Mouse (Mus musculus) spleen, adult 2 months (tissue): ENCODE results near the gene Abcf2. TPM values are rescaled to one million over a fixed set of nuclear protein-coding genes. Genes with fewer than 3 reads are reported as not detected.
A peak's percentile ranks its signal among the peaks of the same experiment; 100 is the strongest.

ENCODE experiments used
- DNase-seq, 2 experiments: peaks; one replicate each; pipeline versions ENCODE4 v3.0.0 to v3.0.0-alpha.2; 2012 to 2021; ENCODE audit warnings: low spot score in 2 of 2, low read depth in 1 of 2
- H3K27ac ChIP-seq: fragments of 200-500 bp; 2 replicates; pipeline ENCODE4 v1.5.1; 2012; ENCODE audit warnings: low read length, inconsistent platforms; ENCODE audit not compliant: insufficient read depth
- H3K27me3 ChIP-seq: fragments of 200-500 bp; 2 replicates; pipeline ENCODE4 v1.6.1; 2012; ENCODE audit warnings: mild to moderate bottlenecking, moderate library complexity, low read length, inconsistent platforms; ENCODE audit not compliant: control insufficient read depth, insufficient read depth
- H3K36me3 ChIP-seq: fragments of 200-500 bp; 2 replicates; pipeline ENCODE4 v1.6.1; 2012; ENCODE audit warnings: mild to moderate bottlenecking, low read length, inconsistent platforms; ENCODE audit not compliant: control insufficient read depth, insufficient read depth
- H3K4me1 ChIP-seq: fragments of 200-500 bp; 2 replicates; pipeline ENCODE4 v1.6.1; 2011; ENCODE audit warnings: inconsistent platforms; ENCODE audit not compliant: control insufficient read depth, insufficient read depth, insufficient read length
- H3K4me3 ChIP-seq: fragments of 200-500 bp; 2 replicates; pipeline ENCODE4 v1.5.1; 2011; ENCODE audit warnings: mild to moderate bottlenecking, inconsistent platforms; ENCODE audit not compliant: insufficient read depth, insufficient read length; ENCODE audit errors: extremely low read depth
- CTCF ChIP-seq: fragments of 200-500 bp; IDR thresholded peaks from 2 replicates; pipeline ENCODE4 v1.5.1; 2011; ENCODE audit warnings: mild to moderate bottlenecking, inconsistent platforms; ENCODE audit not compliant: insufficient read depth, insufficient read length, insufficient replicate concordance; ENCODE audit errors: extremely low read depth
- POLR2A ChIP-seq: fragments of 200-500 bp; IDR thresholded peaks from 2 replicates; pipeline ENCODE4 v1.6.1; 2011; ENCODE audit warnings: low read depth, low read length, inconsistent platforms
- WGBS: fragments of 180-500 bp; shearing (Covaris S2); methylation state at CpG from one replicate; pipeline ENCODE4 v1.1.7; 2018; 5-methylcytosine and 5-hydroxymethylcytosine counted together
- polyA plus RNA-seq: library from polyadenylated mRNA; depleted of rRNA; stranded (reverse); fragments of >200 nt; gene quantifications from 2 replicates; pipeline ENCODE4 v1.2.3, GENCODE M21; 2012

Gene Abcf2
- polyA plus RNA-seq, 1 experiment, result 30.6 TPM

DNA sequence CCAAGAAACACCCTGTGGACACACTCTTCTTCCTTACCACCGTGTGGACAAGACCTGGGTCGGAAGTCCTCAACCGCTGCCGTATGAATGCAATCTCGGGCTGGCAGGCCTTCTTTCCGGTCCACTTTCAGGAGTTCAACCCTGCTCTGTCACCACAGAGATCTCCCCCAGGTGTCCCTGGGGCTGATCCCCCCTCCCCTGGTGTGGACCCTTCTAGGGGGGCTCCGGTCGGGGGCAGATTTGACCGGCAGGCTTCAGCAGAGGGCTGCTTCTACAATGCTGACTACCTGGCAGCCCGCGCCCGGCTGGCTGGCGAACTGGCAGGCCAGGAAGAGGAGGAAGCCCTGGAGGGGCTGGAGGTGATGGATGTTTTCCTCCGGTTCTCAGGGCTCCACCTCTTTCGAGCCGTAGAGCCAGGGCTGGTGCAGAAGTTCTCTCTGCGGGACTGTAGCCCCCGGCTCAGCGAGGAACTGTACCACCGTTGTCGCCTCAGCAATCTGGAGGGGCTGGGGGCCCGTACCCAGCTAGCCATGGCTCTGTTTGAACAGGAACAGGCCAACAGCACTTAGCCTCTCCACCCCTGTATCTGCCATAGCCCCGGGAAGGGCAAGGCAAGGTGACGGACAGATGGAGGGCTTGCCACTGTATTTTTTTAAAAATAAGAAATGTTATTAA is 14.7 kb upstream of the Abcf2 start:
- Histone ChIP-seq H3K27ac (no peak overlapping the region), H3K4me1 (peaks cover 13% of the 10 kb centered on the region; the same call in 1 of the 2 replicates), H3K36me3 (peaks cover 11% of the 10 kb centered on the region), H3K4me3 (no peak overlapping the region; the same call in 1 of the 2 replicates), H3K27me3 (no peaks in the 10 kb centered on the region)
- 38% methylated on average over 24 of the region's 24 CpGs for WGBS
- TF ChIP-seq POLR2A (no peak), CTCF (no peak)
- no peak for DNase-seq

DNA sequence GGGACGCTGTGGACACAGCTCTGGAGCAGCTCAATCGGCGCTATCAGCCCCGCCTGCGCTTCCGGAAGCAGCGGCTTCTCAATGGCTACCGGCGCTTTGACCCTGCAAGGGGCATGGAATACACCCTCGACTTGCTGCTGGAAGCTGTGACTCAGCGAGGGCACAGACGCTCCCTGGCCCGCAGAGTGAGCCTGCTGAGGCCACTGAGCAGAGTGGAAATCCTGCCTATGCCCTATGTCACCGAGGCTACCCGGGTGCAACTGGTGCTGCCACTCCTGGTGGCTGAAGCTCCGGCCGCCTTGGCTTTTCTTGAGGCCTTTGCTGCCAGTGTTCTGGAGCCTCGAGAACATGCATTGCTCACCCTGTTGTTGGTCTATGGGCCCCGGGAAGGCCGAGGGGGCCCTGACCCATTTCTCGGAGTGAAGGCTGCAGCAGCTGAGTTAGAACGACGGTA is 14.0 kb upstream of the Abcf2 start:
- DNase-seq, result no peak
- no peaks in the 10 kb centered on the region for H3K27me3 ChIP-seq
- H3K27ac ChIP-seq, result no peak overlapping the region
- no peak for TF ChIP-seq CTCF
- peaks cover 7% of the 10 kb centered on the region; the same call in 1 of the 2 replicates for H3K4me1 ChIP-seq
- H3K4me3 ChIP-seq, result no peak overlapping the region; the same call in 1 of the 2 replicates
- WGBS, result 41% methylated on average over 23 of the region's 23 CpGs
- peaks cover 11% of the 10 kb centered on the region for H3K36me3 ChIP-seq

DNA sequence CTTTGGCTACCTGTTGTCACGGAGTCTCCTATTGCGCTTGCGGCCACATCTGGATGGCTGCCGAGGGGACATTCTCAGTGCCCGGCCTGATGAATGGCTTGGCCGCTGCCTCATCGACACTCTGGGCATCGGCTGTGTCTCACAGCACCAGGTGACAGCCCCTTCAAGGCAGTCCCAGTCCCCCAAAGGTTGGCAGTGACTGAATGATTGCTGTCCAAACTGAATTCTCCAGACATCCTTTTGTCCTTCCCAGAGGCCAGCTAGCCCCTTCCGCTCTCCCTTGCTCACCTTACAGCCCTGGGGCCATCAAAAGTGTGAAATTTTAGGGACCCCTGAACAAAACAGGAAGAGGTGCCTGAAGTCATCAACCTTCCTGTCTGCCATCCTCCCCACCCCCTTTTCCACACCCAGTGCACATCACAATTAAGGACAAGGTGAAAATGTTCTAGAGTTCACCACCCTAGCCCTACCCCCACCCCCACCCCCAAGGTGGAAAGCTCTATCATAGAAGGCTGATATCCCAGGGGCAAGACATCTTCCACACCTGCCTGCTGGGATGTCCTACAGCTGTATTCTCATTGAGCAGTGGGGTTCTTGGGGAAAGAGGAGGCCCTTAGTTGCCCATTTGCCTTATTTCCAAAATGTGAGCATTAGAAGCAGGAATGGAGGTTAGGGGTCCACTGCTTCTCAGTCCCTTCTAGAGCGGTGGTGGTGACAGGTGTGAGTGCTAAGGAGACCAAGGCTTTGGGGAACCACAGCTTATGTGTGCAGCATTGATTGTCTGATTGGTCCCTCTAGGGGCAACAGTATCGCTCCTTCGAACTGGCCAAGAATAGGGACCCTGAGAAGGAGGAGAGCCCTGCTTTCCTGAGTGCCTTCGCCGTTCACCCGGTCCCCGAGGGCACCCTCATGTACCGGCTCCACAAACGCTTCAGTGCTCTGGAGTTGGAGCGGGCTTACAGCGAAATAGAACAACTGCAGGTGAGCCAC is 12.5 kb upstream of the Abcf2 start:
- Histone ChIP-seq H3K4me1 (peaks cover 7% of the 10 kb centered on the region; the same call in 1 of the 2 replicates), H3K36me3 (peaks cover 11% of the 10 kb centered on the region)
- WGBS, result 96% methylated on average over 20 of the region's 20 CpGs

DNA sequence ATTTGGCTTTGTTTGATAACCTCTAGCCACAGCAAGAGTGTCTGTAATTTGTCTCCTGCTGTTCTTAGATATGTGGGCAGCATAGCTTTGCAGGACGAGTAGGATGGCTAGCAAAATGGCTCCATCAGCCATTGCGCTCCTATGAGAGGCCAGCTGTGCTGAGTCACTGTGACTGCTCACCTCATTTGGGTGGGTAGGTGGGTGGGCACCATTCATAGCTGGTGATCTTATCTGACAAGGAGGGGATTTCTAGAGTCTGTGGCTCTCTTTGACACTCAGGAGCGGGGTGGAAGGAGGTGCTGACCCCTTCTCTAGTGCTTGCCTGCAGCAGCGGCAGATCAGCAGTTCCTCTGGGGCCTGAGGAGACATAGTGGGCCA is 9.9 kb upstream of the Abcf2 start:
- Histone ChIP-seq H3K27me3 (no peaks in the 10 kb centered on the region), H3K4me1 (peaks cover 7% of the 10 kb centered on the region; the same call in 1 of the 2 replicates), H3K27ac (no peak overlapping the region), H3K4me3 (peak overlapping the region; percentile 90), H3K36me3 (peaks cover 11% of the 10 kb centered on the region)
- DNase-seq, result no peak
- TF ChIP-seq CTCF (no peak), POLR2A (no peak)
- WGBS, result 6% methylated on average over 4 of the region's 4 CpGs

More for the DNA sequence above, 12.5 kb upstream of the Abcf2 start:
- H3K27ac ChIP-seq, result no peak overlapping the region
- H3K27me3 ChIP-seq, result no peaks in the 10 kb centered on the region
- no peak overlapping the region for H3K4me3 ChIP-seq
- no peak for TF ChIP-seq CTCF
- no peak for TF ChIP-seq POLR2A
- DNase-seq, result no peak

DNA sequence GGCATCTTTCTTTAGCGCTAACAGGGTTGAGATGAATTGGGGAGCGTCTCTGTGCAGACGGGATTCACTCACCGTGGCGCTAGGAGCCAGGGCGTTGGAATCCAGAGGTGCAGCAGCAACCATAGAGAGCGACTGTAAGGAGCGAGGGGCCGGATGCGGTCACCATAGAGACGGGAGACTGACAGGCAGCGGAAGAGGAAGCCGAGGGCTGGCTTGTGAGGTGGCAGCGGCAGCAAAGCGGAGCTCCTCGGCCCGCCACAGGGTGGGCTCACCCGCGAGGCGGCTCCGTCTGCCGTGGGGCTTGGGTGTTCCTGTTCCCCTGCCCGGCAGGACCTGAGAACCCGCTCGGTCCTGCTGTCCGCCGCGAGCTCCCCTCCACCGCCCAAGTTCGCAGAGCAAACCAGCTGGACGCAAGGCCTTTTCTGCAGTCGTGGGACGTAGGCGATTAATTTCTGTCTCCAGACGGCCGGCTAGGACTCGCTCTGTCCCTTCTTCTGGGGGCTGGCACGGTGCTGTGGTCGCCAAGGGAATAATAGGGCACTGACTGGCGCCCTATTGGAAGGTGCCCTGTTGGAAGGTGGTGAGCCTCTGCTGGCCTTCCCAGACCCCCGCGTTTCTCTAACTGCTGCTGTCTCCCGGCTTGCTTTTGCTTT is 9.4 kb upstream of the Abcf2 start, which contains the start of gene Chpf2:
Chpf2 (plus strand) TSS at position 195 of the 653 bp plus-strand sequence.
- Histone ChIP-seq H3K27me3 (no peaks in the 10 kb centered on the region), H3K4me1 (peaks cover 7% of the 10 kb centered on the region; the same call in 1 of the 2 replicates), H3K4me3 (peak within 1 kb of the TSS; percentile 90), H3K27ac (peak within 1 kb of the TSS; percentile 47; the same call in 1 of the 2 replicates), H3K36me3 (peaks cover 11% of the 10 kb centered on the region)
- no peak for TF ChIP-seq CTCF
- TF ChIP-seq POLR2A, result peak; percentile 62
- WGBS, result under 1% methylated on average over 43 of the region's 43 CpGs
- peak; percentile 63 to 81 for DNase-seq

DNA sequence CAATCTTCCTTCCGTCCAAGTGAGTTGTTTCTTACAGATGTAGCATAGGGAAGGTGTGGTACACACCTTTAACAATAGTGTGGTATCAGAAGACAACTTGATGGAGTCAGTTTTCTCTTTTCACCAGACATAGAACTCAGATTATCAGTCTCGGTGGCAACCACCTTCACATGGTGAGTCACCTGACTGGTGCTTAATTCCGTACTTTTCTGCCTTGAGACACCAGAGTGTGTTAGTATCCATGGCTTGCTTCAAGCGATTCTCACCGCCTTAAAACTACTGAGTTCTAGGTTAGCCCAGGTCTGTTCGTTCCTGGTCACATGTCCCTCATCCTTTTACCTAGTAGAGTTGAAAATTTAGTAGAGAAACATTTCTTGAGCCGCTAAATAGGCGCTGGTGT is 8.8 kb upstream of the Abcf2 start:
- peaks cover 7% of the 10 kb centered on the region; the same call in 1 of the 2 replicates for H3K4me1 ChIP-seq
- TF ChIP-seq POLR2A (no peak), CTCF (no peak)
- H3K4me3 ChIP-seq, result peak overlapping the region; percentile 90
- WGBS, result 7% methylated on average over 8 of the region's 8 CpGs
- no peak for DNase-seq
- no peaks in the 10 kb centered on the region for H3K27me3 ChIP-seq
- H3K27ac ChIP-seq, result 0 out of 2 replicates have a peak overlapping the region, but pooled peaks have one; percentile 10
- H3K36me3 ChIP-seq, result peaks cover 7% of the 10 kb centered on the region; the same call in 1 of the 2 replicates
